Mouse (Mus musculus): ENCODE measurements at regions not wholly inside any gene's neighbourhood (a gene's known extent, or its start where the extent isn't known, plus 50 kb on each side); places are given as distances from the start of the nearest gene placed in this dataset.

GRCm38 (mm10) chr3:52647161-52647692 is 369.8 kb downstream of the Cog6 start:
- in situ Hi-C loops (cut with MboI, MseI), result loop anchor here (10.0 kb wide), 1 partner anchor 362 kb away; no protein-coding TSS in a partner anchor

- in situ Hi-C loops (cut with MboI, MseI), result loop anchor here (10.0 kb wide), 1 partner anchor 360 kb away; no protein-coding TSS in a partner anchor
Observed at GRCm38 (mm10) chr3:52645156-52645555, 371.9 kb downstream of the Cog6 start.

GRCm38 (mm10) chr3:52644178-52645128 is 372.6 kb downstream of the Cog6 start:
- in situ Hi-C loops (cut with MboI, MseI), result loop anchor here (10.0 kb wide), 1 partner anchor 360 kb away; no protein-coding TSS in a partner anchor

GRCm38 (mm10) chr3:52643796-52644177 is 373.2 kb downstream of the Cog6 start:
- in situ Hi-C loops (cut with MboI, MseI), result loop anchor here (10.0 kb wide), 1 partner anchor 359 kb away; no protein-coding TSS in a partner anchor

- in situ Hi-C loops (cut with MboI, MseI), result loop anchor here (10.0 kb wide), 1 partner anchor 358 kb away; no protein-coding TSS in a partner anchor
Observed at GRCm38 (mm10) chr3:52643100-52643551, 373.9 kb downstream of the Cog6 start.

- in situ Hi-C loops (cut with MboI, MseI), result loop anchor here (10.0 kb wide), 1 partner anchor 357 kb away; no protein-coding TSS in a partner anchor
Observed at GRCm38 (mm10) chr3:52641226-52642181, 373.4 kb downstream of the Foxo1 start.

GRCm38 (mm10) chr3:52640250-52641147 is 372.4 kb downstream of the Foxo1 start:
- in situ Hi-C loops (cut with MboI, MseI), result loop anchor here (10.0 kb wide), 1 partner anchor 356 kb away; no protein-coding TSS in a partner anchor

- in situ Hi-C loops (cut with MboI, MseI), result no loop called here
Observed at GRCm38 (mm10) chr3:52638816-52639215, 370.7 kb downstream of the Foxo1 start.

- in situ Hi-C loops (cut with MboI, MseI), result no loop called here
Observed at GRCm38 (mm10) chr3:52634353-52634752, 366.2 kb downstream of the Foxo1 start.

GRCm38 (mm10) chr3:52633491-52634100 is 365.5 kb downstream of the Foxo1 start:
- in situ Hi-C loops (cut with MboI, MseI), result no loop called here

GRCm38 (mm10) chr3:52632635-52633034 is 364.5 kb downstream of the Foxo1 start:
- in situ Hi-C loops (cut with MboI, MseI), result no loop called here

GRCm38 (mm10) chr3:52630209-52630608 is 362.1 kb downstream of the Foxo1 start:
- in situ Hi-C loops (cut with MboI, MseI), result no loop called here

- in situ Hi-C loops (cut with MboI, MseI), result no loop called here
Observed at GRCm38 (mm10) chr3:52625125-52625524, 357.0 kb downstream of the Foxo1 start.

- in situ Hi-C loops (cut with MboI, MseI), result no loop called here
Observed at GRCm38 (mm10) chr3:52622530-52622929, 354.4 kb downstream of the Foxo1 start.

GRCm38 (mm10) chr3:52621936-52622335 is 353.8 kb downstream of the Foxo1 start:
- in situ Hi-C loops (cut with MboI, MseI), result no loop called here

GRCm38 (mm10) chr3:52618925-52619224 is 350.7 kb downstream of the Foxo1 start:
- in situ Hi-C loops (cut with MboI, MseI), result no loop called here

- in situ Hi-C loops (cut with MboI, MseI), result no loop called here
Observed at GRCm38 (mm10) chr3:52618212-52618924, 350.2 kb downstream of the Foxo1 start.

GRCm38 (mm10) chr3:52617413-52618149 is 349.4 kb downstream of the Foxo1 start:
- in situ Hi-C loops (cut with MboI, MseI), result no loop called here

GRCm38 (mm10) chr3:52611881-52612280 is 343.7 kb downstream of the Foxo1 start:
- in situ Hi-C loops (cut with MboI, MseI), result no loop called here
